Mouse (Mus musculus) midbrain, embryonic 16.5 days (tissue): ENCODE data around the gene Apom. TPM values are rescaled to one million over a fixed set of nuclear protein-coding genes. Genes with fewer than 3 reads are reported as not detected.

Experiments used
- ATAC-seq: fragments of 200-750 bp; cut with Nextera tagmentation; 2 replicates; pipeline ENCODE4 v1.8.0; 2017; ENCODE audit warnings: moderate TSS enrichment
- H3K27ac ChIP-seq: fragments of 300-500 bp; sonication (generic); 2 replicates; pipeline ENCODE4 v1.5.1; 2014; ENCODE audit warnings: mild to moderate bottlenecking, low read length, mixed read lengths
- H3K27me3 ChIP-seq: fragments of 300-500 bp; sonication (generic); 2 replicates; pipeline ENCODE4 v1.6.1; 2014; ENCODE audit warnings: low read depth, low read length, mixed read lengths; ENCODE audit not compliant: control insufficient read depth, insufficient read depth
- H3K36me3 ChIP-seq: fragments of 300-500 bp; sonication (generic); 2 replicates; pipeline ENCODE4 v1.6.1; 2014; ENCODE audit warnings: mild to moderate bottlenecking, low read length, moderate library complexity, mixed read lengths; ENCODE audit not compliant: control insufficient read depth, insufficient read depth
- H3K4me1 ChIP-seq: fragments of 300-500 bp; sonication (generic); 2 replicates; pipeline ENCODE4 v1.6.1; 2014; ENCODE audit warnings: mild to moderate bottlenecking, low read length, mixed read lengths; ENCODE audit not compliant: control insufficient read depth, insufficient read depth
- H3K4me2 ChIP-seq: fragments of 300-500 bp; sonication (generic); 2 replicates; pipeline ENCODE4 v1.6.1; 2014; ENCODE audit warnings: mild to moderate bottlenecking, low read length, mixed read lengths
- H3K4me3 ChIP-seq: fragments of 300-500 bp; sonication (generic); 2 replicates; pipeline ENCODE4 v1.5.1; 2014; ENCODE audit warnings: low read depth, mild to moderate bottlenecking, low read length, moderate library complexity, mixed read lengths
- H3K9ac ChIP-seq: fragments of 300-500 bp; sonication (generic); 2 replicates; pipeline ENCODE4 v1.6.1; 2014; ENCODE audit warnings: low read depth, low read length, mixed read lengths
- H3K9me3 ChIP-seq: fragments of 300-500 bp; sonication (generic); replicated peaks from 2 replicates; pipeline ENCODE4 v1.6.1; 2014; ENCODE audit warnings: mild to moderate bottlenecking, low read length, mixed read lengths; ENCODE audit not compliant: control insufficient read depth, poor library complexity, severe bottlenecking
- WGBS: fragments of 180-500 bp; shearing (Covaris S2); extraction: QIAGEN DNeasy Blood & Tissue Kit; methylation state at CpG from one replicate; pipeline ENCODE4 v1.1.7; 2014; 5-methylcytosine and 5-hydroxymethylcytosine counted together
- polyA plus RNA-seq: library from polyadenylated mRNA; unstranded; fragments of >200 nt; fragmentation: Nextera tagmentation; extraction: Ambion mirVana; gene quantifications from 2 replicates; pipeline ENCODE4 v1.2.1, GENCODE M21; 2015

The Apom gene
- polyA plus RNA-seq, 1 experiment from 2014 or later = 0.24 TPM

- no peaks in the 10 kb centered on the region for H3K27me3 ChIP-seq
- H3K4me1 ChIP-seq = peaks cover 10% of the 10 kb centered on the region
- H3K9ac ChIP-seq = no peak overlapping the region
- H3K4me3 ChIP-seq = no peak overlapping the region
- H3K4me2 ChIP-seq = no peak overlapping the region
- no peak for ATAC-seq
- no peaks in the 10 kb centered on the region for H3K36me3 ChIP-seq
- no peak overlapping the region for H3K27ac ChIP-seq
- 18% methylated on average over 4 of the region's 4 CpGs for WGBS
- H3K9me3 ChIP-seq = no peaks in the 10 kb centered on the region
These were observed 36.8 kb upstream of the Apom start for GRCm38 (mm10) chr17:35168541-35169207.

DNA sequence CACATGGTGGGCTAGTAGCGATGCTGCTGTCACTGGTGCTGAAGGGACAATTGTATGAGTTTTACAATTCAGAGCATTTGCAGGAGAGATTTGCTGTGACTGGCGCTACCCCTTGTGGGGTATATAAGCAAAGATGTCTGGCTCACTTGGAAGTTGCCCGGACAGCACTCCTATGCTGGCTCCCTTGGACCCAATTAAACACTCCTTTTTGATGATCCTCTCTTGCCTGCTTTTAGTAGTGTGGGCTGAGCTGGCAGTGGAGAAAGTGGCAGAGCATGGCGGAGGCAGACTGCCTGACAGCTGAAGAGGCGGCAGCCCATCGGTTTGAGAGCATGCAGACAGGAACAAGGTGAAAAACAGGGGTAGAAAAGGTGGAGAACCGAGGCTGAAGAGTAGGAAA is 35.9 kb upstream of the Apom start:
- Histone ChIP-seq H3K4me3 (no peak overlapping the region), H3K36me3 (no peaks in the 10 kb centered on the region), H3K9me3 (no peaks in the 10 kb centered on the region), H3K27ac (no peak overlapping the region), H3K4me2 (no peak overlapping the region), H3K9ac (no peak overlapping the region), H3K27me3 (no peaks in the 10 kb centered on the region), H3K4me1 (peaks cover 16% of the 10 kb centered on the region)
- ATAC-seq = no peak
- 88% methylated on average over 7 of the region's 7 CpGs for WGBS

- H3K36me3 ChIP-seq = no peaks in the 10 kb centered on the region; the same call in 1 of the 2 replicates
- ATAC-seq = no peak
- peak overlapping the region; percentile 99 for H3K27ac ChIP-seq
- 66% methylated on average over 8 of the region's 8 CpGs for WGBS
- no peaks in the 10 kb centered on the region for H3K27me3 ChIP-seq
- H3K4me3 ChIP-seq = peak overlapping the region; percentile 99
- peaks cover 27% of the 10 kb centered on the region for H3K4me1 ChIP-seq
- H3K9me3 ChIP-seq = no peaks in the 10 kb centered on the region
- H3K4me2 ChIP-seq = peak overlapping the region; percentile 66
- peak overlapping the region; percentile 63; the same call in 1 of the 2 replicates for H3K9ac ChIP-seq
These were observed 34.6 kb upstream of the Apom start for GRCm38 (mm10) chr17:35166352-35167035.

DNA sequence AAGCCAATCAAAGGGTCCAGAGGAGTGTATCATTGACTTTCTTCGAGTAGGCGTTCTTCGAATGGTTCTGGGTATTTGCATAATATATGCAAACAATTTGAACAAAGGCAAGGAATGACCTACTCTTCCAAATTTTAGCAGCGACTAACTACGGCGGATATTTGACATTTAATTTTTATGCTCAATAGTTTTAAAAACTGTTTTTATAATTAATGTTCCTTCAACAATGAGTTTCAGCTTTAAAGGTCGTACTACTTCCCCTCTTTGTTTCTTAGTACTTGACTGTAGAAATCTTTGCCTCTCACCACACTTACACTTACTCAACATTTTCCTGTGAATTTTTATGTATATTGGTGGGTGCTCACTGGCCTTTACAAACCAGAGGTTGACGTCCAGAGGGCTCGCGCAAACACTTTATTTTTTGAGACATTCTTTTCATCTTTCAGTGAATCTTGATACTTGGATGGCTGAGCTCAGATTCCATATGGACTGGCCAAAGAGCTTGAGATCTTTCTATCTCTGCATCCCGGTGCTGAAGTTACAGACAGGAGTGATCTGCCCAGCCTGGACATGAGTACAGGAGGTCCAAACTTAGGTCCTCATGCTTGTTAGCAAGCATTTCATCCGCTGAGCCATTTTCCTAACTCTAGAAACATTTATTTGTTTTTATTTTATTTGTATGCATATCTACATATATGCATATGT is 33.8 kb upstream of the Apom start:
- Histone ChIP-seq H3K4me1 (peaks cover 29% of the 10 kb centered on the region), H3K36me3 (peaks cover 8% of the 10 kb centered on the region)

GRCm38 (mm10) chr17:35164568-35165450 is 33.0 kb upstream of the Apom start, which contains the start of gene Prrc2a:
TSS of gene Prrc2a (minus strand) at chr17:35164897.
- Histone ChIP-seq H3K9ac (peak within 1 kb of the TSS; percentile 100), H3K4me3 (peak within 1 kb of the TSS; percentile 99), H3K27ac (peak within 1 kb of the TSS; percentile 99), H3K36me3 (peaks cover 15% of the 10 kb centered on the region), H3K4me1 (peaks cover 29% of the 10 kb centered on the region), H3K27me3 (no peaks in the 10 kb centered on the region), H3K9me3 (no peaks in the 10 kb centered on the region), H3K4me2 (peak within 1 kb of the TSS; percentile 71)
- peak; percentile 94 for ATAC-seq
- WGBS = under 1% methylated on average over 43 of the region's 89 CpGs

More for the DNA sequence above, 33.8 kb upstream of the Apom start:
- peak overlapping the region; percentile 99 for H3K4me3 ChIP-seq
- H3K27ac ChIP-seq = peak overlapping the region; percentile 99
- peak overlapping the region; percentile 63 for H3K9ac ChIP-seq
- no peaks in the 10 kb centered on the region for H3K9me3 ChIP-seq
- peak overlapping the region; percentile 66 for H3K4me2 ChIP-seq
- WGBS = 17% methylated on average over 12 of the region's 12 CpGs
- ATAC-seq = no peak
- no peaks in the 10 kb centered on the region for H3K27me3 ChIP-seq

DNA sequence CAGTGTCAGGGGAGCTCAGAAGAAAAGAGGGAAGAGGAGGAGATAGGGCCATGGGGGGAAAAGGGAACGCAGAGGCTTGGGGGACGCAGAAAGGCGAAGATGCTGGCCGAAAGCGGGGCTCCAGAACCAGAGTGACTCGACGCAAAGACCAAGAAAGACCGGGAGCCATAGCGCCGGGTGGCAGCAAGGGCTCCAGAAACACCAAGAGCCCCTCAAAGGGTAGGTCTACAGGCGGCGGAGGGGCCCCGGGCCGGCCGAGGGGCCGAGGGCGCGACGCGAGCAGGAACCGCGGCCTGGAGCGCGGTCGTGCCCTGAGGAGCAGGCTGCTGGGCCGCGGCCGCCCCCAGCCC is 32.3 kb upstream of the Apom start:
- peak overlapping the region; percentile 99 for H3K27ac ChIP-seq
- no peaks in the 10 kb centered on the region for H3K27me3 ChIP-seq
- peak overlapping the region; percentile 71 for H3K4me2 ChIP-seq
- no peak for ATAC-seq
- peak overlapping the region; percentile 99 for H3K4me3 ChIP-seq
- H3K4me1 ChIP-seq = peaks cover 29% of the 10 kb centered on the region
- under 1% methylated on average over 26 of the region's 28 CpGs for WGBS
- peak overlapping the region; percentile 100 for H3K9ac ChIP-seq
- peaks cover 21% of the 10 kb centered on the region for H3K36me3 ChIP-seq
- H3K9me3 ChIP-seq = no peaks in the 10 kb centered on the region

DNA sequence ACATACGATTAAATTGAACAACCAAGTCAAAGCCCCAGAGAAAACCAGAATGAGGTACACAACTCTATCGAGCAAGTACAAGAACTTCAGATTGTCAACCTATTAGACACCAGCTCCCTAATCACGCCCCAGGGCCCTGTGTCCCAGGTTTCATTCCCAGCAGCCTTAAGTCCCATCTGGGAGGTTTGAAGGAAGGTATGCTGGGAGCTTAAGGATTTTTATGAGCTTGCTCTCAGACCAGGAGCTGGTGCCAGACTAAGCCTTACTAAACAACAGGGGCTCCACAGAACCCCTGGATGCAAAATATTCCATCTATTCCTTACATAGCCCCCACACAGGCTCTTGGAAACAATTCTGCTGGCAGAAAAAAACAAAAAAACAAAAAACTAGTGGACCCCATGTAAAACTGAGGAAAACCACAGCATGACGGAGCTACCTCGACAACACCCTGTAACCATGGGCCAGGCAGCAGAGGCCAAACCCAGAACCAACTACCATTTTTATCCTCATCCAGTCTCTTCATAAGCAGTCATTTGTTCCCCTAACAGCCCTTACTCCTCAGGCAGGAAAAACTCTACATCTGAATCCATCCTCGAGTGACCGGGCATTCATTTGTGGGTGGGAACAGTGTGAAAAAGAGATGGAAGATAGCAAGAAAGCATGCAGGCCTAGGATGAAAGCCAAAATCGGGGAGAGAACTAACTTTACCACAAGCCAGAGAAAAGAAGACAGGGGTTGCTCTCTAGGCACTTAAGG is 31.7 kb upstream of the Apom start:
- Histone ChIP-seq H3K4me3 (peak overlapping the region; percentile 99), H3K9me3 (no peaks in the 10 kb centered on the region), H3K27me3 (no peaks in the 10 kb centered on the region), H3K9ac (peak overlapping the region; percentile 100), H3K36me3 (peaks cover 28% of the 10 kb centered on the region), H3K4me2 (peak overlapping the region; percentile 71), H3K4me1 (peaks cover 29% of the 10 kb centered on the region), H3K27ac (peak overlapping the region; percentile 99)
- 8% methylated on average over 8 of the region's 8 CpGs for WGBS
- ATAC-seq = no peak

- H3K4me3 ChIP-seq = peak overlapping the region; percentile 99
- no peaks in the 10 kb centered on the region for H3K9me3 ChIP-seq
- H3K27ac ChIP-seq = peak overlapping the region; percentile 48; the same call in 1 of the 2 replicates
- H3K27me3 ChIP-seq = no peaks in the 10 kb centered on the region
- peaks cover 29% of the 10 kb centered on the region for H3K4me1 ChIP-seq
- H3K4me2 ChIP-seq = peak overlapping the region; percentile 71
- peak overlapping the region; percentile 100 for H3K9ac ChIP-seq
- whole genome bisulfite sequencing = 30% methylated on average over 12 of the region's 12 CpGs
- H3K36me3 ChIP-seq = peaks cover 35% of the 10 kb centered on the region
- ATAC-seq = no peak
These were observed 30.9 kb upstream of the Apom start for GRCm38 (mm10) chr17:35162730-35163129.
